Mouse (Mus musculus): ENCODE results near the gene Zfp638. TPM values are rescaled to one million over a fixed set of nuclear protein-coding genes. Genes with fewer than 3 reads are reported as not detected.
"Not testable (repeated sequence)": the region's sequence is repeated elsewhere in the genome, so short reads cannot be mapped to it uniquely, and the experiment has no call there.

Zfp638 gene
- total and polyA plus RNA-seq, 2 experiments = 5.0 to 47.0 TPM

DNA sequence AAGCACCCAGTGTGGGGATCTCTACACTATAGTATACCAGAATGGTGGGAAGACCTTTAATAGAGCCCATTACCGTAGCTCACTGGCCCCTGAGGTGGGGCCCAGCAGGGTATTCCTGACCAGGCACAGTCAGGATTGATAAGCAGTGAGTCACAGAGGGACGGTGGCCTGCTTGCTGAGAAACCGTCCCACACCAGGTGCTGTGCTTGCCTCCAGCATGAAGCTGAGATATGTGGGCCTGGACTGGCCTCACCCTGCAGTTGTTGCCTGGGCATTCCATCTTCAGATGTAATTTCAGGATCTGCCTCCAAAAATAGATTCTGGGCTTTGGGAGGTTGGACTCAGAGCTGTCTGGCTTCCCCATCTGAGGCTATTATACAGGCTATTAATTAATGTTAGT lies 155.1 kb downstream of the Zfp638 start:
- no peak overlapping the region for H3K4me3 ChIP-seq (ENCODE audit: insufficient read depth, low read depth, low read length)
- no peaks in the 10 kb centered on the region for H3K79me2 ChIP-seq (ENCODE audit: control insufficient read depth, insufficient read depth, low read length)
- peaks cover 6% of the 10 kb centered on the region for H3K4me1 ChIP-seq (ENCODE audit: control insufficient read depth, insufficient read depth, low read length)
- WGBS = 83% methylated on average over 3 of the region's 3 CpGs
- no peak for TF ChIP-seq CTCF (IDR thresholded peaks at IDR 0.05; ENCODE audit: low read depth, low read length)
- no peaks in the 10 kb centered on the region for H3K36me3 ChIP-seq (ENCODE audit: control insufficient read depth, insufficient read depth, low read length)
- DNase-seq (ENCODE audit: extremely low read depth, low read depth, low spot score) = no peak
- H3K27ac ChIP-seq (replicated peaks; ENCODE audit: insufficient read depth, low read depth, low read length) = no peak overlapping the region
- no peaks in the 10 kb centered on the region for H3K27me3 ChIP-seq (ENCODE audit: control insufficient read depth, insufficient read depth, low read length)
- H3K9ac ChIP-seq (ENCODE audit: low read depth, low read length) = no peak overlapping the region

DNA sequence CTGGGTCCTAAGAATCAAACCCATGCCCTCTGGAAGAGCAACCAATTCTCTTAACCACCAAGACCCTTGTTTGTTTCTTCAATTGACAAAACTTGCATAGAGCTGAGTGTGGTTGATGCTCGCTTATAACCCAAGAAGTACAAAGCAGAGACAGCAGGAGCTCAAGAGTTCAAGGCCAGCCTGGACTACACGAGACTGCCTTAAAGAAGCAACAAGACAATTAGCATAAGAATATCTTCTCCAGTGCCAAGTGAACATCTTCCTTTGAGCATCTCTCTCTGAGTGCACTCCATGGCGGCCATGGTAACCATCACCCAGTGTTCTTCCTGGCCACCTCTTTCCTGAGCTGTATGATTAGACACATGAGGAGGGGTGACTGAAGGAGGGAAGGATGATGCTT lies 158.7 kb downstream of the Zfp638 start:
- H3K4me1 ChIP-seq (ENCODE audit: control insufficient read depth, insufficient read depth, low read length) = peaks cover 4% of the 10 kb centered on the region; the same call in 1 of the 2 replicates
- no peaks in the 10 kb centered on the region for H3K36me3 ChIP-seq (ENCODE audit: control insufficient read depth, insufficient read depth, low read length)
- no peak overlapping the region for H3K4me3 ChIP-seq (ENCODE audit: insufficient read depth, low read depth, low read length)
- H3K9ac ChIP-seq (ENCODE audit: low read depth, low read length) = no peak overlapping the region
- H3K27me3 ChIP-seq (ENCODE audit: control insufficient read depth, insufficient read depth, low read length) = no peaks in the 10 kb centered on the region
- DNase-seq (ENCODE audit: extremely low read depth, low read depth, low spot score) = no peak
- WGBS = 79% methylated on average over 3 of the region's 3 CpGs
- H3K79me2 ChIP-seq (ENCODE audit: control insufficient read depth, insufficient read depth, low read length) = no peaks in the 10 kb centered on the region
- H3K27ac ChIP-seq (replicated peaks; ENCODE audit: insufficient read depth, low read depth, low read length) = no peak overlapping the region
- TF ChIP-seq CTCF (IDR thresholded peaks at IDR 0.05; ENCODE audit: low read depth, low read length) (no peak), POLR2A (IDR thresholded peaks at IDR 0.05; ENCODE audit: extremely low read depth, insufficient read depth, low read length) (no peak)

DNA sequence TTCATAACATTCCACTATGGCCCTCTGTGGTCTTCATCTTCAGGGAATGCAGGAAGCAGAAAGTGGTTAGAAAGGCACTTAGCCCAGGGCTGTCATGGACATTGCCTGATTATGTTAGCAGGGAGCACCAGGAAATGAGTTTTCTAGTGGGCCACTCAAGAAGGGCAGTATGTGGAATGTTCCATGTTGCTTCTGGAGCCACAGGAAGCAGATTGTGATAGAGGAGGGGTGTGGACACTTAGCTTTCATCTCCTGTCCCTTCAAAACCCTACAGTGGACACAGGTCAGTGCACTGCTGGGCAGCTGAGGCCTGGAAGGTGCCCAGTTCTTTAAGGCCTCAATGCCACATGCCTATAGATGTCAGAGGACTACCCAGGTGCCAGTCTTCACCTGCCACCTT lies 161.9 kb downstream of the Zfp638 start:
- DNase-seq (ENCODE audit: extremely low read depth, low read depth, low spot score) = no peak
- no peaks in the 10 kb centered on the region; the same call in 1 of the 2 replicates for H3K4me1 ChIP-seq (ENCODE audit: control insufficient read depth, insufficient read depth, low read length)
- H3K9ac ChIP-seq (ENCODE audit: low read depth, low read length) = no peak overlapping the region
- no peaks in the 10 kb centered on the region for H3K79me2 ChIP-seq (ENCODE audit: control insufficient read depth, insufficient read depth, low read length)
- H3K4me3 ChIP-seq (ENCODE audit: insufficient read depth, low read depth, low read length) = no peak overlapping the region
- H3K27ac ChIP-seq (replicated peaks; ENCODE audit: insufficient read depth, low read depth, low read length) = no peak overlapping the region
- no peaks in the 10 kb centered on the region for H3K36me3 ChIP-seq (ENCODE audit: control insufficient read depth, insufficient read depth, low read length)
- TF ChIP-seq POLR2A (IDR thresholded peaks at IDR 0.05; ENCODE audit: extremely low read depth, insufficient read depth, low read length) = no peak
- no peak for TF ChIP-seq CTCF (IDR thresholded peaks at IDR 0.05; ENCODE audit: low read depth, low read length)
- no peaks in the 10 kb centered on the region for H3K27me3 ChIP-seq (ENCODE audit: control insufficient read depth, insufficient read depth, low read length)

DNA sequence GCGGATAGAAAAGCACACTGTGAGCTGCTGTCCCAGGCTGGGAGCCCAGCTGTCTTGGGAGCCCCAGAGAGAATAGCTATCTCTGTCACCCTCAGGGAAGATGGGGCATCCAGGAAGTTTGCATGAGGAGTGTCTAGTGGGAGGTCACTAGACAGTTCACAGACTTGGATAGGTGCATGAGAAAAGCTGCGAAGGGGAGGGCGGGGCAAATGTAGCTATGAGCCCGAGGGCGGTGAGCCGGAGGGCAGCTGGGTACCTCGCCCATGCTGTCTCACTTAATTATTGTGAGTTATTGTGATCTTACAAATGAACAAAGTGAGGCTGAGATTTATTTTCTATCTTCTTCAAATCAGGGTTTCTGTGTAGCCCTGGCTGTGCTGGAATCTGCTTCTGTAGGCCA lies 162.9 kb downstream of the Zfp638 start:
- Histone ChIP-seq H3K4me1 (ENCODE audit: control insufficient read depth, insufficient read depth, low read length) (no peaks in the 10 kb centered on the region; the same call in 1 of the 2 replicates), H3K79me2 (ENCODE audit: control insufficient read depth, insufficient read depth, low read length) (no peaks in the 10 kb centered on the region), H3K27ac (replicated peaks; ENCODE audit: insufficient read depth, low read depth, low read length) (no peak overlapping the region), H3K36me3 (ENCODE audit: control insufficient read depth, insufficient read depth, low read length) (no peaks in the 10 kb centered on the region), H3K27me3 (ENCODE audit: control insufficient read depth, insufficient read depth, low read length) (no peaks in the 10 kb centered on the region), H3K9ac (ENCODE audit: low read depth, low read length) (no peak overlapping the region), H3K4me3 (ENCODE audit: insufficient read depth, low read depth, low read length) (no peak overlapping the region)
- WGBS = 91% methylated on average over 7 of the region's 7 CpGs
- no peak for TF ChIP-seq CTCF (IDR thresholded peaks at IDR 0.05; ENCODE audit: low read depth, low read length)
- TF ChIP-seq POLR2A (IDR thresholded peaks at IDR 0.05; ENCODE audit: extremely low read depth, insufficient read depth, low read length) = no peak
- DNase-seq (ENCODE audit: extremely low read depth, low read depth, low spot score) = no peak

DNA sequence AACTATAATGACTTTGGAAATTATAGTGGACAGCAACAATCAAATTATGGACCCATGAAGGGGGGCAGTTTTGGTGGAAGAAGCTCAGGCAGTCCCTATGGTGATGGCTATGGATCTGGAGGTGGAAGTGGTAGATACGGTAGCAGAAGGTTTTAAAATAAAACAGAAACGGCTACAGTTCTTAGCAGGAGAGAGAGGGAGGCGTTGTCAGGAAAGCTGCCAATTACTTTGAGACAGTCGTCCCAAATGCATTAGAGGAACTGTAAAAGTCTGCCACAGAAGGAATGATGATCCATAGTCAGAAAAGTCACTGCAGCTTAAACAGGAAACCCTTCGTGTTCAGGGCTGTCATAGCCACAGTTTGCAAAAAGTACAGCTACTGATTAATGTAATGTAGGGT lies 165.6 kb downstream of the Zfp638 start:
- DNase-seq (ENCODE audit: extremely low read depth, low read depth, low spot score); H3K36me3 ChIP-seq (ENCODE audit: control insufficient read depth, insufficient read depth, low read length); H3K4me1 ChIP-seq (ENCODE audit: control insufficient read depth, insufficient read depth, low read length); H3K79me2 ChIP-seq (ENCODE audit: control insufficient read depth, insufficient read depth, low read length); H3K9ac ChIP-seq (ENCODE audit: low read depth, low read length); H3K27me3 ChIP-seq (ENCODE audit: control insufficient read depth, insufficient read depth, low read length); H3K4me3 ChIP-seq (ENCODE audit: insufficient read depth, low read depth, low read length); H3K27ac ChIP-seq (replicated peaks; ENCODE audit: insufficient read depth, low read depth, low read length): not testable (repeated sequence)
- WGBS = 61% methylated on average over 5 of the region's 5 CpGs

Other genes with a start within 250 kb of the Zfp638 start
- 116 and 171 TPM in 2 replicates for gene Clec4f, start 210.9 kb upstream of the Zfp638 start, total RNA-seq (2014; rRNA removed)
- gene Clec4f, start 210.9 kb upstream of the Zfp638 start, polyA plus RNA-seq (2012; rRNA removed) = 37.8 and 52.3 TPM in 2 replicates
- gene Cd207, start 189.3 kb upstream of the Zfp638 start, total RNA-seq (2014; rRNA removed) = 3.4 and 3.7 TPM in 2 replicates
- 0.93 and 1.1 TPM in 2 replicates for gene Cd207, start 189.3 kb upstream of the Zfp638 start, polyA plus RNA-seq (2012; rRNA removed)
- gene Vax2, start 155.8 kb upstream of the Zfp638 start, total RNA-seq (2014; rRNA removed) = not detected in 2 replicates
- not detected in 2 replicates for gene Vax2, start 155.8 kb upstream of the Zfp638 start, polyA plus RNA-seq (2012; rRNA removed)
- gene Atp6v1b1, start 124.1 kb upstream of the Zfp638 start, total RNA-seq (2014; rRNA removed) = not detected in 2 replicates
- gene Atp6v1b1, start 124.1 kb upstream of the Zfp638 start, polyA plus RNA-seq (2012; rRNA removed) = not detected in 2 replicates
- gene Ankrd53, start 104.5 kb upstream of the Zfp638 start, total RNA-seq (2014; rRNA removed) = not detected in 2 replicates
- gene Ankrd53, start 104.5 kb upstream of the Zfp638 start, polyA plus RNA-seq (2012; rRNA removed) = not detected in 2 replicates
- 30.0 and 37.7 TPM in 2 replicates for gene Tex261, start 91.3 kb upstream of the Zfp638 start, total RNA-seq (2014; rRNA removed)
- 98.1 and 114 TPM in 2 replicates for gene Tex261, start 91.3 kb upstream of the Zfp638 start, polyA plus RNA-seq (2012; rRNA removed)
- 20.9 and 26.3 TPM in 2 replicates for gene Nagk, start 72.1 kb upstream of the Zfp638 start, total RNA-seq (2014; rRNA removed)
- 8.8 and 11.0 TPM in 2 replicates for gene Nagk, start 72.1 kb upstream of the Zfp638 start, polyA plus RNA-seq (2012; rRNA removed)
- 16.3 and 17.0 TPM in 2 replicates for gene Paip2b, start 35.4 kb upstream of the Zfp638 start, total RNA-seq (2014; rRNA removed)
- 6.7 and 8.6 TPM in 2 replicates for gene Paip2b, start 35.4 kb upstream of the Zfp638 start, polyA plus RNA-seq (2012; rRNA removed)
- 2.4 and 4.5 TPM in 2 replicates for gene Dysf, start 141.5 kb downstream of the Zfp638 start, total RNA-seq (2014; rRNA removed)
- 2.8 and 3.3 TPM in 2 replicates for gene Dysf, start 141.5 kb downstream of the Zfp638 start, polyA plus RNA-seq (2012; rRNA removed)

Measured in liver, adult 2 months (tissue).